Mouse (Mus musculus): ENCODE data around the gene 4932415D10Rik. TPM values are rescaled to one million over a fixed set of nuclear protein-coding genes. Genes with fewer than 3 reads are reported as not detected.

4932415D10Rik gene
- not detected in 2 replicates for polyA plus RNA-seq (2012; rRNA removed)

- WGBS, result 87% methylated on average over 1 of the region's 1 CpGs
- DNase-seq (ENCODE audit: low read depth, low spot score), result no peak
These were observed at the start of gene 4932415D10Rik for GRCm38 (mm10) chr10:82316482-82316881. Gene 4932415D10Rik, minus strand, starts transcription at chr10:82316582.

GRCm38 (mm10) chr10:82361911-82362310 lies 45.5 kb upstream of the 4932415D10Rik start:
- no peak for DNase-seq (ENCODE audit: low read depth, low spot score)
- WGBS, result 89% methylated on average over 9 of the region's 9 CpGs

GRCm38 (mm10) chr10:82355401-82355800 lies 39.0 kb upstream of the 4932415D10Rik start:
- DNase-seq (ENCODE audit: low read depth, low spot score), result no peak
- 97% methylated on average over 4 of the region's 4 CpGs for WGBS

- WGBS, result 3% methylated on average over 34 of the region's 34 CpGs
- DNase-seq (ENCODE audit: low read depth, low spot score), result peak; percentile 76
These were observed 38.0 kb upstream of the 4932415D10Rik start, which contains the start of gene Gm4924 for GRCm38 (mm10) chr10:82354083-82355010. Gene Gm4924, plus strand, starts transcription at chr10:82354255.

GRCm38 (mm10) chr10:82329826-82330225 lies 13.4 kb upstream of the 4932415D10Rik start:
- 84% methylated on average over 5 of the region's 5 CpGs for WGBS

GRCm38 (mm10) chr10:82320134-82320533 lies 3.8 kb upstream of the 4932415D10Rik start:
- DNase-seq (ENCODE audit: low read depth, low spot score), result no peak
- WGBS, result 43% methylated on average over 3 of the region's 3 CpGs

More at GRCm38 (mm10) chr10:82329826-82330225, 13.4 kb upstream of the 4932415D10Rik start:
- DNase-seq (ENCODE audit: low read depth, low spot score), result no peak

- 44% methylated on average over 2 of the region's 2 CpGs for WGBS
- DNase-seq (ENCODE audit: low read depth, low spot score), result no peak
These were observed 19.9 kb downstream of the 4932415D10Rik start for GRCm38 (mm10) chr10:82296440-82296839.

GRCm38 (mm10) chr10:82257331-82257730 lies 59.1 kb downstream of the 4932415D10Rik start:
- 86% methylated on average over 2 of the region's 2 CpGs for WGBS
- no peak for DNase-seq (ENCODE audit: low read depth, low spot score)

GRCm38 (mm10) chr10:82245021-82245420 lies 71.4 kb downstream of the 4932415D10Rik start:
- no peak for DNase-seq (ENCODE audit: low read depth, low spot score)

GRCm38 (mm10) chr10:82241401-82241788 lies 75.0 kb downstream of the 4932415D10Rik start:
- 59% methylated on average over 5 of the region's 5 CpGs for WGBS
- DNase-seq (ENCODE audit: low read depth, low spot score), result no peak

GRCm38 (mm10) chr10:82240742-82241400 lies 75.5 kb downstream of the 4932415D10Rik start, which contains the start of gene Zfp938:
Gene Zfp938, minus strand, starts transcription at chr10:82241280.
- 2% methylated on average over 27 of the region's 27 CpGs for WGBS
- peak; percentile 75 for DNase-seq (ENCODE audit: low read depth, low spot score)

Other genes starting within 250 kb of the 4932415D10Rik start
- 0.05 and 0.10 TPM in 2 replicates for gene BC024063, start 233.2 kb downstream of the 4932415D10Rik start, polyA plus RNA-seq (2012; rRNA removed)
- 0.25 and 0.33 TPM in 2 replicates for gene AU041133, start 188.6 kb downstream of the 4932415D10Rik start, polyA plus RNA-seq (2012; rRNA removed)
- gene Zfp938, start 75.3 kb downstream of the 4932415D10Rik start, polyA plus RNA-seq (2012; rRNA removed), result 0.81 and 0.97 TPM in 2 replicates
- 0.12 and 0.37 TPM in 2 replicates for gene Gm4924, start 37.7 kb upstream of the 4932415D10Rik start, polyA plus RNA-seq (2012; rRNA removed)
- gene Gm1553, start 176.0 kb upstream of the 4932415D10Rik start, polyA plus RNA-seq (2012; rRNA removed), result not detected in 2 replicates

All from large intestine, adult 2 months (tissue).